Mouse (Mus musculus): ENCODE data around the gene Zfp629.

Gene Zfp629

DNA sequence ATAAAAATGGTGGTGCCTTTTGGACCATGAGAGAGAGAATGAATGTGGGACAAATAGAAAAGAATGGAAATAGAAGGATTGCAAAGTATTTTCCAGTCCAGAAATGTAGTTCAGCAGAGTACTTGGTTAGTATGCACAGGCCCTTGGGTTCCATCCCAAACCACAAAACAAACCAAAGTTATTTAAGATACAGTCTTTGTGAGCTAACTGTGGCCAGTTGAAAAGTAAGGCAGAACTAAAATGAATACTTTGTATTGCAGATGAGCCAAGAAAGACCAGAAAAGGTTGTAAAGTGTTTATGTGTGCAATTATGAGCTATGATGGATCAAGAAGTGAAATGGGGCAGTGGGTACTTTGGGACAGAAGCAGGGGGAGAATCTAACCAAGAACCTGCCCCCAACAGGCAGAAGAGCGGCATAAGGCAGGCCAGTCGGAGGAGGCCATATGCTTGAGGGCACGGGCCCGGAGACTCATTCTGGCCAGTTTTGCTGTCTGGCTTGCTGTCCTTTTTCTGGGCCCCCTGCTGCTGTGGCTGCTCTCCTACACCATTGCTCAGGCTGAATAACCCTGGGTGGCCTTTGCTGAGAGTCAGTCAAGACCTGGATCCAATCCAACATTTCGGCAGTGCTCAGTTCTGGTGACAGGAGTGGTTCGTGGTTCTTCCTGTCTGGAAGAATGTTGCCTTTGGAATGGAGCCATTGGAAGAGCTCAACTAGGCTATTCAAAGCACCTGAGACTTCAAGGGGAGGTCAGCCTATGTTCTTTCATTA is 51.0 kb downstream of the Zfp629 start:
- no peak for DNase-seq (ENCODE audit: low read depth, low spot score)

DNA sequence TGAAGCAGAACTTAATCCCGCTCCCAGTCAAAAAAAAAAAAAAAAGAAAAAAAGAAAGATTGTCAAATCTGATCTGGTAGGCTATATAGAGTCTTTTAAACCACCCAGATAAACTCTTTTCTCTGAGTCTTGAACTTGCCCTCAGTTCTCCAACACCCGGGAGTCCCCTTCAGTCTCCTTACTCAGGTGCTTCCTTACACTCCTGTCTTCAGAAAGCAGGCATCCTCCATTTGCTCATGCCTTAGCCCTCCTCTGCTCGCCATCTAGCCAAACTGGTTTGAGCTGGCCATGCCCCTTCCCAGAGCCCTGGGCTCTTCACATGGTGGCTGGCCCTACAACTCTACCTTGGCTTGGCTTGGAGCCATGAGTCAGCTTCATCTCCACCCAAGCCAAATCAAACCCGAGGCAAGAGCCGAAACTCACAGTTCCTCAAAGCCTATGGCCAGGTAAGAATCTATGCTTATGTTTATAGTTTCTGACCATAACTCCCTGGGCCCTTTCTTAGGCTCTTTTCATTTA is 54.2 kb downstream of the Zfp629 start, which contains the start of gene Tmem265:
TSS of gene Tmem265 (plus strand) at position 51 of the 519 bp plus-strand sequence.
- no peak for DNase-seq (ENCODE audit: low read depth, low spot score)

DNA sequence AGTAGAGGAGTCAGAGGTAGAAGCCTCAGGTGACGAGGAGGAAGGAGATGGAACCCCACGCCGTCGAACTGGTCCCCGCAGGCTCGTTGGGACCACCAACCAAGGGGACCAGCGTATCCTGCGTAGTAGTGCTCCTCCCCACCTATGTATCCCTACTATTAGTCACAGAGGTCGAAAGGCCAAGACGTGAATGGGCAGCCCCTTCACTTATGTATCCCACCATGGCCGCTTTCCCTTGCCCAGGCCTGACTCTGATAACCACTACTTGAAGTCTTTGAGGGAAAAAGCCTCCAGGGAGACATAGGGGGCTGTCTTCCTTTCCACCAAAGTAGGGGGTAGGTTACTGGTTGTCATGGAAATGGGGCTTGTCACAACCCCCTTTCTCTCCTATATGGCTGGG is 55.0 kb downstream of the Zfp629 start:
- no peak for DNase-seq (ENCODE audit: low read depth, low spot score)
